Mouse (Mus musculus) hindbrain, postnatal 0 days (tissue): ENCODE data around the gene Aars2. TPM values are rescaled to one million over a fixed set of nuclear protein-coding genes. Genes with fewer than 3 reads are reported as not detected.

Experiments
- ATAC-seq: fragments of 200-750 bp; cut with Nextera tagmentation; 2 replicates; pipeline ENCODE4 v1.8.0; 2017; ENCODE audit warnings: mild to moderate bottlenecking, moderate TSS enrichment, moderate library complexity
- DNase-seq: peaks from one replicate; pipeline ENCODE4 v3.0.0-alpha.2; 2015; ENCODE audit warnings: low spot score
- H3K27ac ChIP-seq: fragments of 300-500 bp; sonication (generic); 2 replicates; pipeline ENCODE4 v1.5.1; 2014; ENCODE audit warnings: mild to moderate bottlenecking
- H3K27me3 ChIP-seq: fragments of 300-500 bp; sonication (generic); 2 replicates; pipeline ENCODE4 v1.6.1; 2014; ENCODE audit warnings: low read length, mixed read lengths; ENCODE audit not compliant: insufficient read depth
- H3K36me3 ChIP-seq: fragments of 300-500 bp; sonication (generic); 2 replicates; pipeline ENCODE4 v1.6.1; 2014; ENCODE audit warnings: low read length, mixed read lengths; ENCODE audit not compliant: insufficient read depth
- H3K4me1 ChIP-seq: fragments of 300-500 bp; sonication (generic); 2 replicates; pipeline ENCODE4 v1.6.1; 2014; ENCODE audit warnings: antibody characterized with exemption, low read length, mixed read lengths; ENCODE audit not compliant: insufficient read depth
- H3K4me2 ChIP-seq: fragments of 300-500 bp; sonication (generic); 2 replicates; pipeline ENCODE4 v1.6.1; 2014; ENCODE audit warnings: low read depth, mild to moderate bottlenecking, low read length, moderate library complexity, mixed read lengths
- H3K4me3 ChIP-seq: fragments of 300-500 bp; sonication (generic); 2 replicates; pipeline ENCODE4 v1.5.1; 2014; ENCODE audit warnings: low read length
- H3K9ac ChIP-seq: fragments of 300-500 bp; sonication (generic); replicated peaks from 2 replicates; pipeline ENCODE4 v1.6.1; 2014; ENCODE audit warnings: mild to moderate bottlenecking, low read length, moderate library complexity, mixed read lengths
- H3K9me3 ChIP-seq: fragments of 300-500 bp; sonication (generic); 2 replicates; pipeline ENCODE4 v1.6.1; 2016; ENCODE audit warnings: low read length, mixed read lengths
- CTCF ChIP-seq: IDR thresholded peaks from 2 replicates; pipeline ENCODE4 v1.5.1; 2016; ENCODE audit warnings: antibody characterized with exemption, control low read depth, low read depth
- WGBS: fragments of 180-500 bp; shearing (Covaris S2); extraction: QIAGEN DNeasy Blood & Tissue Kit; methylation state at CpG from one replicate; pipeline ENCODE4 v1.1.7; 2014; 5-methylcytosine and 5-hydroxymethylcytosine counted together
- polyA plus RNA-seq: library from polyadenylated mRNA; unstranded; fragments of >200 nt; fragmentation: Nextera tagmentation; extraction: Ambion mirVana; gene quantifications from 2 replicates; pipeline ENCODE4 v1.2.1, GENCODE M21; 2015
- total RNA-seq: library from RNA; depleted of rRNA; stranded (reverse); fragments of >200 nt; gene quantifications from 2 replicates; pipeline ENCODE4 v1.2.3, GENCODE M21; 2014

Aars2 gene
- total and polyA plus RNA-seq, 2 experiments from 2014 or later: 14.2 to 28.5 TPM

DNA sequence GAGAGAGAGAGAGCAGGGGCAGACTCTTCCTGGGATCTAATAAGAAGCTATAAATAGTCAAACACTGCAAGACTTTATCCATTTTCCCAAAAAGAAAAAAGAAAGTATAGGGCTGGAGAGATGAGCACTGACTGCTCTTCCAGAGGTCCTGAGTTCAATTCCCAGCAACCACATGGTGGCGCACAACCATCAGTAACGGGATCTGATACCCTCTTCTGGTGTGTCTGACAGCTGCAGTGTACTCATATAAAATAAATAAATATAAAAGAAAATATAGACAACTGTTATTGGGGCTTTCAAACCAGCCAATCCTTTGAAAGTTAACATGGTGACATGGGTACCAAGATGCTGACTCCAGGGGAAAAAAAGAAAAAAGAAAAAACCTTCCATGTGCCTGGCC, 26.2 kb upstream of the Aars2 start:
- peak; percentile 41 for TF ChIP-seq CTCF
- WGBS: 22% methylated on average over 2 of the region's 2 CpGs

GRCm38 (mm10) chr17:45485581-45485980, 21.1 kb upstream of the Aars2 start:
- TF ChIP-seq CTCF: no peak
- Histone ChIP-seq H3K9me3 (0 out of 2 replicates have a peak, but pooled peaks cover 2% of the 10 kb centered on the region), H3K27me3 (no peaks in the 10 kb centered on the region), H3K36me3 (no peaks in the 10 kb centered on the region), H3K9ac (no peak overlapping the region), H3K27ac (no peak overlapping the region), H3K4me3 (no peak overlapping the region), H3K4me2 (no peak overlapping the region), H3K4me1 (no peaks in the 10 kb centered on the region)
- WGBS: 89% methylated on average over 7 of the region's 7 CpGs
- no peak for DNase-seq
- ATAC-seq: no peak

More for the DNA sequence above, 26.2 kb upstream of the Aars2 start:
- Histone ChIP-seq H3K9ac (no peak overlapping the region), H3K4me3 (no peak overlapping the region), H3K36me3 (no peaks in the 10 kb centered on the region), H3K27me3 (no peaks in the 10 kb centered on the region), H3K27ac (no peak overlapping the region), H3K9me3 (0 out of 2 replicates have a peak, but pooled peaks cover 2% of the 10 kb centered on the region), H3K4me2 (no peak overlapping the region), H3K4me1 (no peaks in the 10 kb centered on the region)
- DNase-seq (no peak), ATAC-seq (no peak)

DNA sequence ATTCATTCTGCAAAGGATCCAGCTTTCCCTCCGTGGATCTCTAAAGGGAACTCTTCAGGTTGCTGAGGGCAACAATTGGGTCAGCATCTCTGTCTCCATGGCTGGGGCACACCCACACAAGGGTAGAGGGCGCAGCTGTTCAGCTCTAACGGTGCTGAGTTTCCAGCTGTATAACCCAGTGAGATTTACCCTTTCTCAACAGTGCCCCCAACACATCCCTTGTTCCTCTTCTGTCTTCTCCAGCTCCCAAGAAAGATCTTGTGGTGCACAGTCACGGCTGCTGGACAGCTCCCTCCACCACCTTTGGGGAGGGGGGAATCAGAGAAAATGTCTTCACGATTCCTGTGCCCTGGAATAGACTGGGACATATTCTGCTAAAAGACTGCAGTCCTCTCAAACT, 19.4 kb upstream of the Aars2 start:
- Histone ChIP-seq H3K27ac (no peak overlapping the region), H3K27me3 (no peaks in the 10 kb centered on the region), H3K9me3 (no peaks in the 10 kb centered on the region), H3K4me2 (no peak overlapping the region), H3K4me3 (no peak overlapping the region), H3K4me1 (no peaks in the 10 kb centered on the region), H3K36me3 (no peaks in the 10 kb centered on the region), H3K9ac (no peak overlapping the region)
- WGBS: 14% methylated on average over 5 of the region's 5 CpGs
- TF ChIP-seq CTCF: no peak
- DNase-seq: no peak
- no peak for ATAC-seq

GRCm38 (mm10) chr17:45488321-45489254, 18.1 kb upstream of the Aars2 start:
- DNase-seq (no peak), ATAC-seq (no peak)
- Histone ChIP-seq H3K27ac (no peak overlapping the region), H3K9ac (no peak overlapping the region), H3K4me1 (no peaks in the 10 kb centered on the region), H3K4me2 (no peak overlapping the region), H3K36me3 (no peaks in the 10 kb centered on the region), H3K4me3 (no peak overlapping the region), H3K9me3 (no peaks in the 10 kb centered on the region), H3K27me3 (no peaks in the 10 kb centered on the region)
- 88% methylated on average over 23 of the region's 23 CpGs for WGBS
- TF ChIP-seq CTCF: no peak

- no peak overlapping the region for H3K9ac ChIP-seq
- no peak overlapping the region for H3K4me2 ChIP-seq
- no peak for DNase-seq
- WGBS: 84% methylated on average over 6 of the region's 6 CpGs
- ATAC-seq: no peak
- H3K9me3 ChIP-seq: no peaks in the 10 kb centered on the region
- H3K4me1 ChIP-seq: no peaks in the 10 kb centered on the region
- no peaks in the 10 kb centered on the region for H3K36me3 ChIP-seq
- no peaks in the 10 kb centered on the region for H3K27me3 ChIP-seq
- TF ChIP-seq CTCF: no peak
- H3K4me3 ChIP-seq: no peak overlapping the region
- no peak overlapping the region for H3K27ac ChIP-seq
Measured at GRCm38 (mm10) chr17:45489736-45490135, 16.9 kb upstream of the Aars2 start.

- WGBS: 73% methylated on average over 13 of the region's 13 CpGs
- no peak for ATAC-seq
- no peaks in the 10 kb centered on the region for H3K9me3 ChIP-seq
- no peaks in the 10 kb centered on the region for H3K27me3 ChIP-seq
- no peak for TF ChIP-seq CTCF
- H3K36me3 ChIP-seq: no peaks in the 10 kb centered on the region
- no peaks in the 10 kb centered on the region for H3K4me1 ChIP-seq
- no peak overlapping the region for H3K4me2 ChIP-seq
- H3K9ac ChIP-seq: no peak overlapping the region
- DNase-seq: no peak
- no peak overlapping the region for H3K4me3 ChIP-seq
- H3K27ac ChIP-seq: no peak overlapping the region
Measured at GRCm38 (mm10) chr17:45490532-45491154, 16.0 kb upstream of the Aars2 start.
